Mouse (Mus musculus) stomach, embryonic 16.5 days (tissue): Measurements from ENCODE around the gene Stap2. TPM values are rescaled to one million over a fixed set of nuclear protein-coding genes. Genes with fewer than 3 reads are reported as not detected.

ENCODE experiments used
- ATAC-seq: fragments of 200-750 bp; cut with Nextera tagmentation; 2 replicates; pipeline ENCODE4 v1.8.0; 2017; ENCODE audit warnings: moderate number of reproducible peaks, moderate TSS enrichment; ENCODE audit not compliant: insufficient read depth, low FRiP score
- H3K27ac ChIP-seq: fragments of 300-500 bp; sonication (generic); 2 replicates; pipeline ENCODE4 v1.5.1; 2014; ENCODE audit warnings: low read length
- H3K27me3 ChIP-seq: fragments of 300-500 bp; sonication (generic); 2 replicates; pipeline ENCODE4 v1.6.1; 2014; ENCODE audit warnings: low read length, control low read depth, mixed read lengths; ENCODE audit not compliant: control insufficient read depth, insufficient read depth
- H3K36me3 ChIP-seq: fragments of 300-500 bp; sonication (generic); 2 replicates; pipeline ENCODE4 v1.6.1; 2014; ENCODE audit warnings: low read length; ENCODE audit not compliant: control insufficient read depth, insufficient read depth
- H3K4me1 ChIP-seq: fragments of 300-500 bp; sonication (generic); 2 replicates; pipeline ENCODE4 v1.6.1; 2014; ENCODE audit warnings: low read length, control low read depth, mixed read lengths; ENCODE audit not compliant: control insufficient read depth, insufficient read depth
- H3K4me2 ChIP-seq: fragments of 300-500 bp; sonication (generic); 2 replicates; pipeline ENCODE4 v1.6.1; 2014; ENCODE audit warnings: low read depth, low read length, mixed read lengths
- H3K4me3 ChIP-seq: fragments of 300-500 bp; sonication (generic); replicated peaks from 2 replicates; pipeline ENCODE4 v1.5.1; 2014; ENCODE audit warnings: mild to moderate bottlenecking, low read length
- H3K9ac ChIP-seq: fragments of 300-500 bp; sonication (generic); 2 replicates; pipeline ENCODE4 v1.6.1; 2014; ENCODE audit warnings: low read length
- H3K9me3 ChIP-seq: fragments of 300-500 bp; sonication (generic); replicated peaks from 2 replicates; pipeline ENCODE4 v1.6.1; 2016; ENCODE audit warnings: low read length, control low read depth; ENCODE audit not compliant: control insufficient read depth
- WGBS: fragments of 180-500 bp; shearing (Covaris S2); extraction: QIAGEN DNeasy Blood & Tissue Kit; methylation state at CpG from one replicate; pipeline ENCODE4 v1.1.7; 2014; 5-methylcytosine and 5-hydroxymethylcytosine counted together
- polyA plus RNA-seq: library from polyadenylated mRNA; unstranded; fragments of >200 nt; fragmentation: Nextera tagmentation; extraction: Ambion mirVana; gene quantifications from 2 replicates; pipeline ENCODE4 v1.2.1, GENCODE M21; 2015

Gene Stap2
- polyA plus RNA-seq, 1 experiment from 2014 or later, result 41.2 TPM

DNA sequence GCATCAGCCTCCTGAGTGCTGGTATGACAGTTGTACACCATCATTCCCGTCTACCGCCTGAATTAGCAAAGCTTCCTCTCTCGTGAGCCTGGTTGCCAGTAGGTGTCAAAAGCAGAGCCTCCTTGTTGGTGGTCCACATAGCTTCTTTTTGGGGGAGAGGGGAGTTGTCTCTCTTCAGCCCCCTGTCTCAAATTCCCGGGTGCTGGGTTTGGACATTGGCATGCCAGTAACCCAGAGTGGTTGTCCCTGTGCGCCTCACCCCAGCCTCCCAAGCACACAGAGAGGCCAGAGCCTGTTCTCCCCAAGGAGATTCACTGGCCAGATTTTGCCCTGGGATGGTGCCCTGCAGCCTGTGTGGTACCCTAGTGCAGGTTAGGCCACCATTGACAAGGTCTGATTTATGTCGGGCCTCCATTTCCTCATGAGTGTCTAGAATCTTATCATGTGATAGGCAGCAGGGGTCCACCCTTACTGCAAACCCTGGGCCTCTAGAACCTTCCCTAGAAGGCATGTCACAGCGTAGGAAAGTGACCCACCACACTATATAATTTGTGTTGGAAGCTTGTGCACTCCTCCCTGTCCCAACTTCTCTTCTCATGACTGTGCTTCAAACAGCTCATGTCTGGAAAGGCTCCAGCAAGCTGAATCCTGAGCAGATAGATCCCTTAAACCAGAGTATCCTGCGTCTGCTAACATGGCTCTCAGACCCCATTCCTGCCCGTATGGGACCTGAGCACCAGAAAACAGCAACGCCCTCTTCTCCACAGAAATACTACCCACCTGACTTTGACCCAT is 45.2 kb downstream of the Stap2 start:
- 71% methylated on average over 10 of the region's 10 CpGs for WGBS
- Histone ChIP-seq H3K4me3 (peak overlapping the region; percentile 70), H3K27me3 (no peaks in the 10 kb centered on the region; the same call in 1 of the 2 replicates), H3K27ac (0 out of 2 replicates have a peak overlapping the region, but pooled peaks have one; percentile 98), H3K36me3 (peaks cover 8% of the 10 kb centered on the region), H3K9ac (peak overlapping the region; percentile 78), H3K4me2 (peak overlapping the region; percentile 90), H3K9me3 (no peaks in the 10 kb centered on the region), H3K4me1 (peaks cover 21% of the 10 kb centered on the region)
- ATAC-seq, result no peak

DNA sequence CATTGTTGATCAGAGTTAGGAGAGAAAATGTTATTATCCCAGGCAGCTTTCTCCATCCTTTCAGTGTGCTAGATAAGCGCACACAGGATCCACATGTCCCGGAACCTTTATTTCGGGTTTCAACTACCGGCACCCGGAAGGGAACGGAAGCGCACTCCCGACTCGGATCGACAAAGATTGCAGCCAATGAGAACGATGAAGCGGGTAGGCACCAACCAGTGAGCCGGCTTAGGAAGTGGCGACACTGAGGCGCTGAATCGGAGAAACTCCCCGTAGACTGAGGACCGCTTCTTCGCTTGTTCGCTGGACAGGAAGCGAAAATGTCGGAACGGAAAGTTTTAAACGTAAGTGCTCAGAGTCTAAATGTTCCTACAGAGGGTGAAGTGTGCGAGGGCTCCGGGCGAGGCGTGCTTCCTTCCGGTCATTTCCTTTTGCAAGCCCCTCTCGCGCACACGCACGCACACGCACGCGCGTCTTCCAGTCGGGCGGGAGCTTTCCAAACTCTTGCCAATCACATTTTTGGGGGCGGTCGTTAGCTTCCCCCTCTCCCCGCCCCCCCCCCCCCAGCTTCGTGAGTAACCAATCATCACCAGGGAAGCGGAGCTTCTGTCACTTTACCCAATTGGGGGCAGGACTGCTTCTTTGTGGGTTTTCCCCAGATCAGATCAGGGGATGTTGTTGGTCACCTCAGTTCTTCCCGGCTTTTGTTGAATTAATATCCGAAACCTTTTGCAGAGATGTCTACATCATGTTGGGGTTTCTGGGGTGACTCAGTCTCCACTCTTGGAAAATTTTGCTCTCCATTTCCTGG is 46.3 kb downstream of the Stap2 start, which contains the start of gene Yju2:
Gene Yju2, plus strand, starts transcription at position 182 of the 811 bp plus-strand sequence.
- under 1% methylated on average over 45 of the region's 46 CpGs for WGBS
- Histone ChIP-seq H3K9ac (peak within 1 kb of the TSS; percentile 78), H3K27ac (peak within 1 kb of the TSS; percentile 98), H3K9me3 (no peaks in the 10 kb centered on the region), H3K4me3 (peak within 1 kb of the TSS; percentile 70), H3K4me2 (peak within 1 kb of the TSS; percentile 90), H3K27me3 (no peaks in the 10 kb centered on the region; the same call in 1 of the 2 replicates), H3K4me1 (peaks cover 21% of the 10 kb centered on the region), H3K36me3 (peaks cover 8% of the 10 kb centered on the region)
- ATAC-seq, result peak; percentile 94

DNA sequence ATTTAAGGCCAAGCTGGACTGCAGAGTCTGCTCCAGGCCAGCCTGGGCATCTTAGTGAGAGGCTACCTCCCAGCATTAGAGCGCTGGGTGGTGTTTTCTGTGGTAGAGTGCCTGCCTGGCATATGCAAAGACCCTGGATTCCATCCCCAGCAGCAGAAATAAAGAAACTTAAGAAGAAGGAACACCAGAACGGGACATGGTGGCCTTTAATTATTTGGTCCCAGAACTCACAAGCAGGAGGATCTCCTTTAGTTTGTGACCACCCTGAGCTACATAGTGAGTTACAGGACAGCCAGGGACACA is 46.8 kb downstream of the Stap2 start:
- Histone ChIP-seq H3K4me1 (peaks cover 21% of the 10 kb centered on the region), H3K9me3 (no peaks in the 10 kb centered on the region), H3K27ac (peak overlapping the region; percentile 98), H3K27me3 (no peaks in the 10 kb centered on the region; the same call in 1 of the 2 replicates), H3K36me3 (peaks cover 5% of the 10 kb centered on the region), H3K4me3 (peak overlapping the region; percentile 70), H3K9ac (peak overlapping the region; percentile 78), H3K4me2 (peak overlapping the region; percentile 90)
- 27% methylated on average over 2 of the region's 2 CpGs for WGBS
- no peak for ATAC-seq

DNA sequence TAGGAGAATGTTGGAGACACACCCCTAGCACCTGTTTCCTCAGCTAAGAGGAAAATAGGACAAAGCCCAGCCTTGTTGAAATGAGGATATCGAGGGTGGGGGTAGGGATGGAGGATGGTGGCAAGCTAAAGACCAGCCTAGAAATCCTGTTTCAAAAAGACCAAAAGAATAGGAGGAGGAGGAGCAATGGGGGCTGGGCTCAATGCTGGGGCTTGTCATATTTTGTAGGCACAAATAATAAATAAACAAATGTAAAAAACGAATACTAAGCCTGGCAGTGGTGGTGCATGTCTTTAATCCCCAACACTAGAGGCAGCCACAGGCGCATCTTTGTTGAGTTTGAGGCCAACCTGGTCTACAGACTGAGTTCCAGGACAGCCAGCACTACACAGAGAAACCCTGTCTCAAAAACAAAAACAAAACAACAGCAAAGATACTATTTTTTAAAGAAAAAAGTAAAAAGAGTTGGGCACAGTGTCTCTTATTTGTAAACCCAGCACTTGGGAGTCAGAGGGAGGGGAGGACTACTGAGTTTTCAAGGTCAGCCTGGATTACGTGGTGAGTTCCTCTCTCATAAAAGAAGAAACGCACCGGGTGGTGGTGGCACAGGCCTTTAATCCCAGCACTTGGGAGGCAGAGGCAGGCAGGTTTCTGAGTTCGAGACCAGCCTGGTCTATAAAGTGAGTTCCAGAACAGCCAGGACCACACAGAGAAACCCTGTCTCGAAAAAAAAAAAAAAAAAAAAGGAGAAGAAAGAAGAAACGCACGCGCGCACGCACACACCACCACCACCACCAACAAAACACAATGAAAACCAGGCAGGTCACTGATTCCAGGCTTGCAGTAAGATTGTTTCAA is 47.4 kb downstream of the Stap2 start:
- Histone ChIP-seq H3K9ac (peak overlapping the region; percentile 78), H3K9me3 (no peaks in the 10 kb centered on the region), H3K4me3 (peak overlapping the region; percentile 70), H3K27ac (peak overlapping the region; percentile 98), H3K27me3 (no peaks in the 10 kb centered on the region; the same call in 1 of the 2 replicates), H3K4me1 (peaks cover 16% of the 10 kb centered on the region), H3K4me2 (peak overlapping the region; percentile 90), H3K36me3 (peaks cover 5% of the 10 kb centered on the region)
- ATAC-seq, result no peak
- 85% methylated on average over 13 of the region's 13 CpGs for WGBS

DNA sequence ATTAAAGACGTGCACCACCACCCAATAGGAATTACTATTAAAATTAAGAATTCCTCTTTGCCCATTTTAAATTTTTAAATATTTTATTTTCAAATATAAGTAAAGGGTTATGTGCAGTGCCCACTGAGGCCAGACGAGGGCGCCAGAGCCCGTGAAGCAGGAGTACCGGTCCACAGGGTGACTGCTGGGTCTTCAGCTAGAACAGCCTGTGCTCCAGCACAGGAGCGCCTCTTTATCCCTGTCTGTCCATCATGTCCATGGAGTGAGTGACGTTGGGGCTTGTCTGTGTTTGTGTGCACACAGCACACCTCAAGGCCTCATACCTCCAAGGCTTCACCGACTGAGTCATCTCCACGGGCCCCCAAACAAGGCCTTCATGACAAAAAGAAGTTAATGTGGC is 48.2 kb downstream of the Stap2 start:
- peak overlapping the region; percentile 16; the same call in 1 of the 2 replicates for H3K9ac ChIP-seq
- no peak overlapping the region for H3K4me3 ChIP-seq
- H3K4me1 ChIP-seq, result peaks cover 15% of the 10 kb centered on the region
- peaks cover 3% of the 10 kb centered on the region; the same call in 1 of the 2 replicates for H3K36me3 ChIP-seq
- no peaks in the 10 kb centered on the region for H3K9me3 ChIP-seq
- no peak overlapping the region for H3K27ac ChIP-seq
- no peak for ATAC-seq
- no peaks in the 10 kb centered on the region; the same call in 1 of the 2 replicates for H3K27me3 ChIP-seq
- WGBS, result 14% methylated on average over 9 of the region's 9 CpGs
- no peak overlapping the region for H3K4me2 ChIP-seq

DNA sequence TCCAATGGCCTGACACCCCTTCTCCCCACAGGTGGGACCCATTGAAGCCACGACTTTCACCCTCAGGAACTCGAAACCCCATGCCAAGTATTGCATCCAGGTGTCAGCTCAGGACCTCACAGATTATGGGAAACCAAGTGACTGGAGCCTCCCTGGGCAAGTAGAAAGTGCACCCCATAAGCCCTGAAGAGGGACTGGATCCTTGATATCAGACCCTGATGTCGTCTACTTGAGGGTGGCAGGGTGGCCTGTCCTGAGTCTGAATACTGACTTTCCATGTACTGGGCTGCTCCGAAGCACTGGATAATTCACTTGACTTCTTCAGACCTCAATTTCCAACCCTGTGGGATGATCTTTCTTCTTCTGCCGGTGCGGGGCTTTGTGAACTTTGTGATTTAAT is 48.8 kb downstream of the Stap2 start:
- Histone ChIP-seq H3K9ac (peak overlapping the region; percentile 68; the same call in 1 of the 2 replicates), H3K4me3 (peak overlapping the region; percentile 52), H3K9me3 (no peaks in the 10 kb centered on the region), H3K4me1 (peaks cover 15% of the 10 kb centered on the region), H3K27me3 (no peaks in the 10 kb centered on the region; the same call in 1 of the 2 replicates), H3K36me3 (no peaks in the 10 kb centered on the region), H3K4me2 (peak overlapping the region; percentile 72), H3K27ac (no peak overlapping the region)
- ATAC-seq, result no peak
- WGBS, result 26% methylated on average over 6 of the region's 6 CpGs

DNA sequence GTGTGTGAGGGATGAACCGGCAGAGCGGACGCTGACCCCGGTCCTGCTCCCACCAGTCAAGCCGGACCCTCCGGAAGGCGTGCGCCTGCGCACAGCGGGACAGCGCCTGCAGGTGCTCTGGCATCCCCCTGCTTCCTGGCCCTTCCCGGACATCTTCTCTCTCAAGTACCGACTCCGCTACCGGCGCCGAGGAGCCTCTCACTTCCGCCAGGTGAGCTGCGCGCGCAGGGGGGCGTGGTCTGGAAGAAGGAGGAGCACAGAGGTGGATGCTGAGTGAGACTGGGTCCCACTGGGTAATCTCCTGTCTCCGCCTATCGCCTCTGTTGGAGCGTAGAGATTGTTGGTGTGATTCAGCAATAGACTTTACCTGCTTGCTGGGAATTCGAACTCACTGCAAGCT is 49.3 kb downstream of the Stap2 start:
- Histone ChIP-seq H3K4me1 (peaks cover 15% of the 10 kb centered on the region), H3K9me3 (no peaks in the 10 kb centered on the region), H3K9ac (peak overlapping the region; percentile 68), H3K4me3 (peak overlapping the region; percentile 52), H3K36me3 (no peaks in the 10 kb centered on the region), H3K4me2 (peak overlapping the region; percentile 72), H3K27me3 (no peaks in the 10 kb centered on the region; the same call in 1 of the 2 replicates), H3K27ac (no peak overlapping the region)
- WGBS, result under 1% methylated on average over 25 of the region's 26 CpGs
- ATAC-seq, result peak; percentile 30; the same call in 1 of the 2 replicates

DNA sequence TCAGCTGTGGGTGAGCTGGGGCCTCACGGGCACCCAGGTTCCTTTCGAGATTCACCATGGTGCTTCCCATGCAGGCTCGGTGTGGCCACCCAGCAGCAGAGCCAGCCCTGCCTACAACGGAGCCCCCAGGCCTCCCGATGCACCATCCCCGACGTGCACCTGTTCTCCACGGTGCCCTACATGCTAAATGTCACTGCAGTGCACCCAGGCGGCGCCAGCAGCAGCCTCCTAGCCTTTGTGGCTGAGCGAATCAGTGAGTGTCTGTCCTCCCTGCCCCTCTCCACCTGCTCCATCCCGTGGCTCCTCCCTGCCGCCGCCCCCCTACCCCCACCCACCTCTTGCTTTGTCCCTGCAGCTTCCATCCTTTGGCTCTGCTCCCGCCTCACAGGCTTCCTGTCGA is 51.2 kb downstream of the Stap2 start:
- no peak for ATAC-seq
- no peaks in the 10 kb centered on the region for H3K9me3 ChIP-seq
- no peaks in the 10 kb centered on the region for H3K36me3 ChIP-seq
- H3K4me1 ChIP-seq, result peaks cover 9% of the 10 kb centered on the region
- H3K27ac ChIP-seq, result no peak overlapping the region
- no peaks in the 10 kb centered on the region; the same call in 1 of the 2 replicates for H3K27me3 ChIP-seq
- H3K9ac ChIP-seq, result no peak overlapping the region
- no peak overlapping the region for H3K4me3 ChIP-seq
- WGBS, result 33% methylated on average over 16 of the region's 16 CpGs
- H3K4me2 ChIP-seq, result no peak overlapping the region
